Mouse (Mus musculus): ENCODE measurements around the gene Thra. TPM values are rescaled to one million over a fixed set of nuclear protein-coding genes. Genes with fewer than 3 reads are reported as not detected.

The Thra gene
- total and polyA plus RNA-seq, 3 experiments: 20.1 to 68.0 (median 33.1) TPM

- DNase-seq (ENCODE audit: low spot score) (no peak), ATAC-seq (ENCODE audit: extremely low read depth, insufficient number of reproducible peaks, low FRiP score, poor library complexity, severe bottlenecking) (no peak)
- Histone ChIP-seq H3K4me1 (ENCODE audit: insufficient read depth, low read depth, low read length) (peaks cover 79% of the 10 kb centered on the region), H3K27me3 (ENCODE audit: insufficient read depth, low read length) (no peaks in the 10 kb centered on the region), H3K4me3 (ENCODE audit: low read depth, low read length) (no peak overlapping the region), H3K9me3 (replicated peaks) (no peaks in the 10 kb centered on the region), H3K36me3 (replicated peaks) (no peaks in the 10 kb centered on the region)
- TF ChIP-seq CTCF (IDR thresholded peaks at IDR 0.05; ENCODE audit: low read depth, low read length): no peak
- no peak for TF ChIP-seq POLR2AphosphoS5 (IDR thresholded peaks at IDR 0.05; ENCODE audit: insufficient replicate concordance, low read depth, low read length)
- TF ChIP-seq GATA2 (IDR thresholded peaks at IDR 0.05; ENCODE audit: borderline replicate concordance, low read depth, low read length): no peak
- TF ChIP-seq GATA1 (IDR thresholded peaks at IDR 0.05; ENCODE audit: borderline replicate concordance, low read length): no peak
- TF ChIP-seq TAL1 (conservative IDR thresholded peaks at IDR 0.05; ENCODE audit: low read depth, low read length): no peak
These were observed 44.8 kb downstream of the Thra start for GRCm38 (mm10) chr11:98785214-98785613.

GRCm38 (mm10) chr11:98785772-98786281 lies 45.4 kb downstream of the Thra start:
- TF ChIP-seq CTCF (IDR thresholded peaks at IDR 0.05; ENCODE audit: low read depth, low read length) (no peak), TAL1 (conservative IDR thresholded peaks at IDR 0.05; ENCODE audit: low read depth, low read length) (no peak), GATA2 (IDR thresholded peaks at IDR 0.05; ENCODE audit: borderline replicate concordance, low read depth, low read length) (no peak), GATA1 (IDR thresholded peaks at IDR 0.05; ENCODE audit: borderline replicate concordance, low read length) (no peak), POLR2AphosphoS5 (IDR thresholded peaks at IDR 0.05; ENCODE audit: insufficient replicate concordance, low read depth, low read length) (no peak)
- no peak for ATAC-seq (ENCODE audit: extremely low read depth, insufficient number of reproducible peaks, low FRiP score, poor library complexity, severe bottlenecking)
- H3K27me3 ChIP-seq (ENCODE audit: insufficient read depth, low read length): no peaks in the 10 kb centered on the region
- no peaks in the 10 kb centered on the region for H3K9me3 ChIP-seq (replicated peaks)
- no peak overlapping the region for H3K4me3 ChIP-seq (ENCODE audit: low read depth, low read length)
- no peaks in the 10 kb centered on the region for H3K36me3 ChIP-seq (replicated peaks)
- DNase-seq (ENCODE audit: low spot score): no peak
- H3K4me1 ChIP-seq (ENCODE audit: insufficient read depth, low read depth, low read length): peaks cover 82% of the 10 kb centered on the region

GRCm38 (mm10) chr11:98786359-98787214 lies 46.1 kb downstream of the Thra start:
- TF ChIP-seq GATA1 (IDR thresholded peaks at IDR 0.05; ENCODE audit: borderline replicate concordance, low read length): no peak
- peak; percentile 93 for TF ChIP-seq CTCF (IDR thresholded peaks at IDR 0.05; ENCODE audit: low read depth, low read length)
- H3K4me1 ChIP-seq (ENCODE audit: insufficient read depth, low read depth, low read length): peaks cover 87% of the 10 kb centered on the region
- H3K9me3 ChIP-seq (replicated peaks): no peaks in the 10 kb centered on the region
- ATAC-seq (ENCODE audit: extremely low read depth, insufficient number of reproducible peaks, low FRiP score, poor library complexity, severe bottlenecking): no peak
- H3K36me3 ChIP-seq (replicated peaks): no peaks in the 10 kb centered on the region
- peak overlapping the region; percentile 49; the same call in 1 of the 2 replicates for H3K4me3 ChIP-seq (ENCODE audit: low read depth, low read length)
- DNase-seq (ENCODE audit: low spot score): no peak
- H3K27me3 ChIP-seq (ENCODE audit: insufficient read depth, low read length): no peaks in the 10 kb centered on the region

GRCm38 (mm10) chr11:98787229-98787628 lies 46.8 kb downstream of the Thra start:
- ATAC-seq (ENCODE audit: extremely low read depth, insufficient number of reproducible peaks, low FRiP score, poor library complexity, severe bottlenecking): no peak
- peaks cover 2% of the 10 kb centered on the region for H3K36me3 ChIP-seq (replicated peaks)
- H3K4me1 ChIP-seq (ENCODE audit: insufficient read depth, low read depth, low read length): peaks cover 86% of the 10 kb centered on the region
- H3K9me3 ChIP-seq (replicated peaks): no peaks in the 10 kb centered on the region
- H3K27me3 ChIP-seq (ENCODE audit: insufficient read depth, low read length): no peaks in the 10 kb centered on the region
- TF ChIP-seq GATA2 (IDR thresholded peaks at IDR 0.05; ENCODE audit: borderline replicate concordance, low read depth, low read length) (no peak), POLR2AphosphoS5 (IDR thresholded peaks at IDR 0.05; ENCODE audit: insufficient replicate concordance, low read depth, low read length) (no peak), CTCF (IDR thresholded peaks at IDR 0.05; ENCODE audit: low read depth, low read length) (no peak), GATA1 (IDR thresholded peaks at IDR 0.05; ENCODE audit: borderline replicate concordance, low read length) (no peak), TAL1 (conservative IDR thresholded peaks at IDR 0.05; ENCODE audit: low read depth, low read length) (no peak)
- no peak overlapping the region for H3K4me3 ChIP-seq (ENCODE audit: low read depth, low read length)
- DNase-seq (ENCODE audit: low spot score): no peak

- Histone ChIP-seq H3K9me3 (replicated peaks) (no peaks in the 10 kb centered on the region), H3K36me3 (replicated peaks) (peaks cover 6% of the 10 kb centered on the region), H3K4me1 (ENCODE audit: insufficient read depth, low read depth, low read length) (peaks cover 86% of the 10 kb centered on the region), H3K4me3 (ENCODE audit: low read depth, low read length) (no peak overlapping the region), H3K27me3 (ENCODE audit: insufficient read depth, low read length) (no peaks in the 10 kb centered on the region)
- ATAC-seq (ENCODE audit: extremely low read depth, insufficient number of reproducible peaks, low FRiP score, poor library complexity, severe bottlenecking) (no peak), DNase-seq (ENCODE audit: low spot score) (no peak)
- TF ChIP-seq POLR2AphosphoS5 (IDR thresholded peaks at IDR 0.05; ENCODE audit: insufficient replicate concordance, low read depth, low read length) (no peak), GATA1 (IDR thresholded peaks at IDR 0.05; ENCODE audit: borderline replicate concordance, low read length) (no peak), GATA2 (IDR thresholded peaks at IDR 0.05; ENCODE audit: borderline replicate concordance, low read depth, low read length) (no peak), TAL1 (conservative IDR thresholded peaks at IDR 0.05; ENCODE audit: low read depth, low read length) (no peak), CTCF (IDR thresholded peaks at IDR 0.05; ENCODE audit: low read depth, low read length) (no peak)
These were observed 47.3 kb downstream of the Thra start for GRCm38 (mm10) chr11:98787691-98788090.

- Histone ChIP-seq H3K4me3 (ENCODE audit: low read depth, low read length) (no peak overlapping the region), H3K4me1 (ENCODE audit: insufficient read depth, low read depth, low read length) (peaks cover 84% of the 10 kb centered on the region), H3K27me3 (ENCODE audit: insufficient read depth, low read length) (no peaks in the 10 kb centered on the region), H3K9me3 (replicated peaks) (no peaks in the 10 kb centered on the region), H3K36me3 (replicated peaks) (peaks cover 9% of the 10 kb centered on the region)
- no peak for TF ChIP-seq POLR2AphosphoS5 (IDR thresholded peaks at IDR 0.05; ENCODE audit: insufficient replicate concordance, low read depth, low read length)
- TF ChIP-seq GATA1 (IDR thresholded peaks at IDR 0.05; ENCODE audit: borderline replicate concordance, low read length): no peak
- no peak for TF ChIP-seq GATA2 (IDR thresholded peaks at IDR 0.05; ENCODE audit: borderline replicate concordance, low read depth, low read length)
- no peak for TF ChIP-seq TAL1 (conservative IDR thresholded peaks at IDR 0.05; ENCODE audit: low read depth, low read length)
- TF ChIP-seq CTCF (IDR thresholded peaks at IDR 0.05; ENCODE audit: low read depth, low read length): no peak
- ATAC-seq (ENCODE audit: extremely low read depth, insufficient number of reproducible peaks, low FRiP score, poor library complexity, severe bottlenecking) (no peak), DNase-seq (ENCODE audit: low spot score) (no peak)
These were observed 47.7 kb downstream of the Thra start for GRCm38 (mm10) chr11:98788139-98788538.

All from G1E (cell line).